In genomic region chr16:95863565-95863964, GRCm38 (mm10) we compare ENCODE assay signal across 21 mouse cellular contexts.
DNase-seq lines count a peak whose midpoint lies in the region; ATAC-seq and TF ChIP-seq lines count a peak whose summit lies in the region.
"Had no signal": no experiment of that assay in that cellular context is flagged by ENCODE, and none has a peak within 500 bp of the region (broad histone marks: within the 10 kb centered on the region; RNA-seq: fewer than 3 reads in every experiment).

No protein-coding gene starts in this region.

- no peak for TF ChIP-seq POLR2A in kidney, adult 2 months (IDR thresholded peaks at IDR 0.05; ENCODE audit: low read depth, low read length)

- peak overlapping the region; percentile 69; the same call in 1 of the 2 replicates for H3K27ac ChIP-seq in heart, embryonic 11.5 days (ENCODE audit: low read depth, low read length)
- H3K27ac ChIP-seq in kidney, embryonic 16.5 days (ENCODE audit: low read length): peak overlapping the region; percentile 3; the same call in 1 of the 2 replicates
- H3K27ac ChIP-seq in kidney, adult 2 months (ENCODE audit: insufficient read depth, low read depth, low read length): no peak overlapping the region
- H3K27ac ChIP-seq: embryonic facial prominence, embryonic 15.5 days; hindbrain, postnatal 0 days had no signal

- H3K4me1 ChIP-seq in heart, embryonic 11.5 days (ENCODE audit: control insufficient read depth, insufficient read depth, low read length): peaks cover 9% of the 10 kb centered on the region; the same call in 1 of the 2 replicates
- H3K4me1 ChIP-seq in kidney, embryonic 16.5 days (ENCODE audit: insufficient read depth, low read length): peaks cover 14% of the 10 kb centered on the region
- H3K4me1 ChIP-seq in kidney, adult 2 months (ENCODE audit: control insufficient read depth, insufficient read depth, low read length): peaks cover 7% of the 10 kb centered on the region
- H3K4me1 ChIP-seq: embryonic facial prominence, embryonic 15.5 days had no signal

- H3K9me3 ChIP-seq in heart, embryonic 11.5 days (replicated peaks; ENCODE audit: control insufficient read depth, low read length): no peaks in the 10 kb centered on the region
- no peaks in the 10 kb centered on the region for H3K9me3 ChIP-seq in kidney, embryonic 16.5 days (ENCODE audit: low read length)
- H3K9me3 ChIP-seq: embryonic facial prominence, embryonic 15.5 days; limb, embryonic 13.5 days; liver, embryonic 12.5 days had no signal

- ATAC-seq in heart, embryonic 11.5 days (replicated peaks; ENCODE audit: insufficient number of reproducible peaks, low FRiP score, low TSS enrichment): no peak
- no peak for ATAC-seq in kidney, embryonic 16.5 days (ENCODE audit: low FRiP score, low TSS enrichment)
- ATAC-seq: forebrain, embryonic 14.5 days; hindbrain, postnatal 0 days; intestine, embryonic 16.5 days; liver, embryonic 12.5 days; Patski had no signal

- no peaks in the 10 kb centered on the region for H3K36me3 ChIP-seq in heart, embryonic 11.5 days (ENCODE audit: control insufficient read depth, insufficient read depth, low read length)
- no peaks in the 10 kb centered on the region for H3K36me3 ChIP-seq in kidney, embryonic 16.5 days (ENCODE audit: insufficient read depth, low read length)
- H3K36me3 ChIP-seq in kidney, adult 2 months (ENCODE audit: control insufficient read depth, insufficient read depth, low read length): no peaks in the 10 kb centered on the region
- H3K36me3 ChIP-seq: embryonic facial prominence, embryonic 15.5 days; limb, embryonic 13.5 days; liver, embryonic 12.5 days had no signal

- intact Hi-C loops in heart, postnatal 14 days (cut with DNase I): loop anchor here (5.0 kb wide), 1 partner anchor 116 kb away; no protein-coding TSS in a partner anchor

- DNase-seq in heart, postnatal 14 days: no peak
- no peak for DNase-seq in kidney, adult 2 months
- DNase-seq in thymus, postnatal 14 days: peak; percentile 42
- no peak for DNase-seq in thymus, postnatal 0 days (ENCODE audit: low spot score)
- DNase-seq in layer of hippocampus, postnatal 14 days (ENCODE audit: low spot score in 2 of 2): no peak
- DNase-seq: adrenal gland, postnatal 36 days; cerebellum, adult 11 months; cerebellum, adult 9-11 months; gastrocnemius, postnatal 14 days; lung, adult 18-20 months; right cerebral cortex, postnatal 4 days had no signal

- H3K4me3 ChIP-seq in heart, embryonic 11.5 days (ENCODE audit: low read depth, low read length): no peak overlapping the region
- H3K4me3 ChIP-seq in kidney, embryonic 16.5 days (ENCODE audit: low read length): no peak overlapping the region
- no peak overlapping the region for H3K4me3 ChIP-seq in kidney, adult 2 months (ENCODE audit: insufficient read depth, low read depth, low read length)
- H3K4me3 ChIP-seq: embryonic facial prominence, embryonic 15.5 days; limb, embryonic 13.5 days; liver, embryonic 12.5 days had no signal

- H3K9ac ChIP-seq in heart, embryonic 11.5 days (ENCODE audit: low read depth, low read length): no peak overlapping the region
- no peak overlapping the region for H3K9ac ChIP-seq in kidney, embryonic 16.5 days (replicated peaks; ENCODE audit: low read length)
- H3K9ac ChIP-seq: embryonic facial prominence, embryonic 15.5 days; limb, embryonic 13.5 days; liver, embryonic 12.5 days had no signal

- no peak overlapping the region for H3K4me2 ChIP-seq in heart, embryonic 11.5 days
- no peak overlapping the region for H3K4me2 ChIP-seq in kidney, embryonic 16.5 days (replicated peaks; ENCODE audit: low read depth, low read length)
- H3K4me2 ChIP-seq: embryonic facial prominence, embryonic 15.5 days; limb, embryonic 13.5 days; liver, embryonic 12.5 days; midbrain, embryonic 11.5 days had no signal

- 80% methylated on average over 4 of the region's 4 CpGs for WGBS in heart, embryonic 11.5 days (ENCODE audit: insufficient replicate concordance)
- 71% methylated on average over 4 of the region's 4 CpGs for WGBS in kidney, embryonic 16.5 days
- 82% methylated on average over 4 of the region's 4 CpGs for WGBS in kidney, adult 2 months

- H3K27me3 ChIP-seq in heart, embryonic 11.5 days (ENCODE audit: control insufficient read depth, insufficient read depth, low read length): no peaks in the 10 kb centered on the region
- H3K27me3 ChIP-seq in kidney, embryonic 16.5 days (ENCODE audit: insufficient read depth, low read length): no peaks in the 10 kb centered on the region
- no peaks in the 10 kb centered on the region for H3K27me3 ChIP-seq in kidney, adult 2 months (replicated peaks; ENCODE audit: control insufficient read depth, insufficient read depth, low read length)
- H3K27me3 ChIP-seq: embryonic facial prominence, embryonic 15.5 days; limb, embryonic 13.5 days; liver, embryonic 12.5 days; Patski had no signal

- TF ChIP-seq CTCF in kidney, adult 2 months (conservative IDR thresholded peaks at IDR 0.05; ENCODE audit: insufficient read depth, insufficient read length, low read depth, low read length): no peak
